Mouse (Mus musculus) right cerebral cortex, postnatal 25 days (tissue): ENCODE measurements around the gene Trim33.

Experiments used
- DNase-seq: peaks from one replicate; pipeline ENCODE4 v3.0.0; 2022

Gene Trim33

DNA sequence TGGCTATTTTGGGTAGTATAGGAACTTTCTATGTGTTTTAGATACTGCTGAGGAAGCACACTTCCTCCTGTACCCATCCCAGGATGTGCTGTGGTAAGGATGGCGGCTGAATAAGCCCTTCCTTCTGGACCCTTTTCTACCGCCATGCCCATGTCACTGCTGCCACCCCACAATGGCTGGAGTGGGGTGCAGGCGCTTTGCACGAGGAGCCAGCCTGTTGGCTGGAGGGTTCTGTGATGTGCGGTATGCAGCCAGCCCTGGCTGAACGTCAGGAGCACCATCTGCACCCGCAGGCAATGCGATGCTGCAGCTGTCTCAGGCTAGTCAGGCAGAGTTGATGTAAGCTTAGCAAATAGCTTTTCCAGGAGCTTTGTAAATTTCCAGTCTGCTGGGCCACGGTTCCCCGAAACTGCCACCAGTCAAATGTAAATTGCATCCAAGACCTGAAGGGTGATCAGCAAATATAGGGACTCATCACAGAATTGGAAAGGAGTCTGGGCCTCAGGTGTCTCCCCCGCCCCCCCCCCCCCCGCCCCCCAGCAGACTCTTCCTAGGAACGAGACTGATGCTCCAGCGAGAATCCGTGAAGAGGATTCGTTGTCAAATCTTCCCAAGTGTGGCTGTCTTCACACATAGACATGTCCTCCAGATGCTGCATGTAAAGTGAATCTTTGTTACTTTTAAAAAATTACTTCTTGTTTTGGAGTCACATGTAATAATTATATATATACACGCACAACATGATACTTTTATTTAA lies 122.4 kb downstream of the Trim33 start:
- DNase-seq = peak; percentile 82

DNA sequence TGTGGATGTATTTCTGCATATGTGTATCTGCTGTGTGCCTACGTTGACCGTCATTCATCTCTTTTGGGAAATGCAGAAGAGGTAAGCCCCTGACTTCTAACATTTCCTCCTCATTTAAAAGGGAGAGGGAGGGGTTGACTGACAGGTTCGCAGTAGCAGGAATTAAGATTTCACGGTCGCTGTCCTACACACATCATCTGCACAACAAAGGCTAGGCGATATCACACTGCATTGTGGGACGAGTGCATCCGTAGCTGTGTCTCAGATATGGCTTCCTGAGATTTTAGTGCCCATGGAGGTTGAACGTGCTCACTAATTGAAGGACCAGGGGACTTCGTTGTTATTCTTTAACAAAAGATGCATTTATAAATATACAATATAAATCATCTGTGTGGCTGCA lies 123.1 kb downstream of the Trim33 start:
- no peak for DNase-seq

DNA sequence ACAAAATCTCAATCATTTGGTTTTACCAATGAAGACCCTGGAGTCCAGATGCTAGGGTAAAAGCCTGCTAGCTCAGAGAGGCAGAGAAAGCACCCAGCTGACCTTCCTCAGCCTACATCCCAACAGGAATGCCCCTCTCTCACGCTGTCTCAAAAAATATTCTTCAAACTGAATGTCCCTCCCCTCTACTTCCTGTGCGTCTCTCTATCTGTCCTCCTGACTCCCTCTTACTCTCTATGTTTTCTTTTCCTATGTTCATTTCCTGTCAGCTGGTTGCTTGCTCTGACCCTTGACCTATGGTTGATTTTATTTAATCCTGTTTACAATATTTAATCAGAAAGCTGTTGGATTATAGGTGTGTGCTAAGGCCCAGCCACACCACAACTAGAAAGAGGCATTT lies 126.0 kb downstream of the Trim33 start:
- no peak for DNase-seq

DNA sequence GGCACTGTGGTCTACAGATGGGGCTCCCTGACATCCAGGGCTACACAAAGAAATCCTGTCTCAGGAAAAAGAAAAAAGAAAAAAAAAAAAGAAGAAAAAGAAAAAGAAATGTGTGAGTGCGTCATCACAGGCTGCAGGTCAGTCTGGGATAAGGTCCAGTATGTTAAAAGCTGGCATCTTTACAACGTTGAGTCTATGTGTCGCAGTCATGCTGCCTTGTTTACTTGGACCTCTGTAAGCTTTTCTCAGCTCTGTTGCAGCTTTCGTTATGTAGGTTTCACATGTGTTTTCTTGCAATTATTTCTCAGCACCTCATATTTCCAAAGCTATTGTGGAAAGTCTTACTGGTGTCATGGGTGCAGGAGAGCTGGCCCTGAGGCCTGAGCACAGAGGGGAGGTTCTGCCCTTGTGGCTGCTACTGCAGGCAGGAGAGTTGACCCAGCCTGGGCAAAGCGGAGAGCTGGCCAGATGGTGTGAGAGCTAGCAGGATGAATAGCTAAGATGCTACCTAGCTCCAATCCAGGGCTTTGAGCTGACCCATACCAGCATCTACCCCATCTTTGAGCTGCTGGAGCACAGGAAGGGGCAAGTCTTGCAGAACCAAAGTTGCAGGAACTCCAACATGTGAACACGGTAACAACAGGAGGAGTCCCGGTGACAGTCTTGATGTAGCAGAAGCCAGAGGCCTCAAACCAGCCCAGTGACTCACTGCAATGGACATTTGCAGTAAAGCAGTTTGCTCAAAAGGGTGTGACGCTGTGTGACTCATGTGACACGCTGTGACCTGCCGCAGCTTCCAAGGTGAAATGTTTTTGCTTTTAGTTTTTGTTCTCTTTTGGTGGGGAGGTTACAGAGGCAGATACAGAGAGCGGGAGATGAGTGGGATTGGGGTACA lies 127.0 kb downstream of the Trim33 start:
- no peak for DNase-seq
